Mouse (Mus musculus) neural tube, embryonic 12.5 days (tissue): Measurements from ENCODE around the gene Cdc34. TPM values are rescaled to one million over a fixed set of nuclear protein-coding genes. Genes with fewer than 3 reads are reported as not detected.

Experiments used
- ATAC-seq: fragments of 200-750 bp; cut with Nextera tagmentation; 2 replicates; pipeline ENCODE4 v1.8.0; 2017; ENCODE audit warnings: low read depth, mild to moderate bottlenecking, moderate TSS enrichment, moderate library complexity; ENCODE audit not compliant: low FRiP score
- H3K27ac ChIP-seq: fragments of 300-500 bp; sonication (generic); 2 replicates; pipeline ENCODE4 v1.5.1; 2016
- H3K27me3 ChIP-seq: fragments of 300-500 bp; sonication (generic); replicated peaks from 2 replicates; pipeline ENCODE4 v1.6.1; 2016; ENCODE audit warnings: mild to moderate bottlenecking
- H3K36me3 ChIP-seq: fragments of 300-500 bp; sonication (generic); 2 replicates; pipeline ENCODE4 v1.6.1; 2016; ENCODE audit warnings: mild to moderate bottlenecking
- H3K4me1 ChIP-seq: fragments of 300-500 bp; sonication (generic); 2 replicates; pipeline ENCODE4 v1.6.1; 2016
- H3K4me2 ChIP-seq: fragments of 300-500 bp; sonication (generic); replicated peaks from 2 replicates; pipeline ENCODE4 v1.6.1; 2016; ENCODE audit warnings: mild to moderate bottlenecking
- H3K4me3 ChIP-seq: fragments of 300-500 bp; sonication (generic); 2 replicates; pipeline ENCODE4 v1.5.1; 2016
- H3K9ac ChIP-seq: fragments of 300-500 bp; sonication (generic); 2 replicates; pipeline ENCODE4 v1.6.1; 2016; ENCODE audit warnings: mild to moderate bottlenecking
- H3K9me3 ChIP-seq: fragments of 300-500 bp; sonication (generic); 2 replicates; pipeline ENCODE4 v1.6.1; 2016; ENCODE audit warnings: mild to moderate bottlenecking
- WGBS: fragments of 180-500 bp; shearing (Covaris S2); methylation state at CpG from one replicate; pipeline ENCODE4 v1.1.7; 2016; 5-methylcytosine and 5-hydroxymethylcytosine counted together
- polyA plus RNA-seq: library from polyadenylated mRNA; unstranded; fragments of >200 nt; fragmentation: Nextera tagmentation; extraction: Ambion mirVana; gene quantifications from 2 replicates; pipeline ENCODE4 v1.2.1, GENCODE M21; 2016

The Cdc34 gene
- polyA plus RNA-seq, 1 experiment from 2014 or later = 136 TPM

GRCm38 (mm10) chr10:79660298-79660697 lies 21.7 kb upstream of the Cdc34 start:
- no peak overlapping the region for H3K9ac ChIP-seq
- no peaks in the 10 kb centered on the region for H3K27me3 ChIP-seq
- WGBS = 83% methylated on average over 2 of the region's 2 CpGs
- H3K4me3 ChIP-seq = no peak overlapping the region
- no peak overlapping the region for H3K4me2 ChIP-seq
- no peaks in the 10 kb centered on the region for H3K36me3 ChIP-seq
- no peak for ATAC-seq
- peaks cover under 1% of the 10 kb centered on the region; the same call in 1 of the 2 replicates for H3K4me1 ChIP-seq
- no peaks in the 10 kb centered on the region for H3K9me3 ChIP-seq
- no peak overlapping the region for H3K27ac ChIP-seq

GRCm38 (mm10) chr10:79661861-79662260 lies 20.1 kb upstream of the Cdc34 start:
- Histone ChIP-seq H3K27ac (no peak overlapping the region), H3K4me3 (no peak overlapping the region), H3K4me2 (no peak overlapping the region), H3K9me3 (no peaks in the 10 kb centered on the region), H3K4me1 (no peaks in the 10 kb centered on the region), H3K9ac (no peak overlapping the region), H3K36me3 (no peaks in the 10 kb centered on the region), H3K27me3 (no peaks in the 10 kb centered on the region)
- no peak for ATAC-seq
- 52% methylated on average over 3 of the region's 3 CpGs for WGBS

- ATAC-seq = 0 out of 2 replicates have a peak, but pooled peaks have one; percentile 14
- H3K9me3 ChIP-seq = no peaks in the 10 kb centered on the region
- H3K36me3 ChIP-seq = no peaks in the 10 kb centered on the region
- H3K4me2 ChIP-seq = no peak within 1 kb of the TSS
- H3K27me3 ChIP-seq = no peaks in the 10 kb centered on the region
- 10% methylated on average over 13 of the region's 13 CpGs for WGBS
- peak within 1 kb of the TSS; percentile 21; the same call in 1 of the 2 replicates for H3K9ac ChIP-seq
- H3K4me1 ChIP-seq = peaks cover 6% of the 10 kb centered on the region; the same call in 1 of the 2 replicates
- no peak within 1 kb of the TSS for H3K4me3 ChIP-seq
- no peak within 1 kb of the TSS for H3K27ac ChIP-seq
Measured at GRCm38 (mm10) chr10:79664131-79664665, 17.8 kb upstream of the Cdc34 start, which contains the start of gene Madcam1. Gene Madcam1 (plus strand): TSS chr10:79664559.

GRCm38 (mm10) chr10:79665051-79665450 lies 16.9 kb upstream of the Cdc34 start:
- Histone ChIP-seq H3K9ac (peak overlapping the region; percentile 21; the same call in 1 of the 2 replicates), H3K4me3 (no peak overlapping the region), H3K9me3 (no peaks in the 10 kb centered on the region), H3K4me2 (no peak overlapping the region), H3K4me1 (peaks cover 7% of the 10 kb centered on the region; the same call in 1 of the 2 replicates), H3K27me3 (no peaks in the 10 kb centered on the region), H3K36me3 (no peaks in the 10 kb centered on the region), H3K27ac (no peak overlapping the region)
- 84% methylated on average over 8 of the region's 8 CpGs for WGBS
- ATAC-seq = no peak

- Histone ChIP-seq H3K4me1 (peaks cover 21% of the 10 kb centered on the region), H3K27me3 (no peaks in the 10 kb centered on the region), H3K27ac (no peak overlapping the region), H3K9me3 (no peaks in the 10 kb centered on the region), H3K36me3 (no peaks in the 10 kb centered on the region), H3K4me2 (no peak overlapping the region), H3K4me3 (no peak overlapping the region), H3K9ac (peak overlapping the region; percentile 26; the same call in 1 of the 2 replicates)
- ATAC-seq = no peak
- 70% methylated on average over 9 of the region's 9 CpGs for WGBS
Measured at GRCm38 (mm10) chr10:79666493-79666892, 15.5 kb upstream of the Cdc34 start.

- Histone ChIP-seq H3K4me3 (no peak overlapping the region), H3K4me2 (peak overlapping the region; percentile 93), H3K9ac (no peak overlapping the region), H3K4me1 (peaks cover 27% of the 10 kb centered on the region), H3K27ac (no peak overlapping the region), H3K27me3 (no peaks in the 10 kb centered on the region), H3K9me3 (no peaks in the 10 kb centered on the region), H3K36me3 (0 out of 2 replicates have a peak, but pooled peaks cover 4% of the 10 kb centered on the region)
- ATAC-seq = no peak
- WGBS = 85% methylated on average over 5 of the region's 5 CpGs
Measured at GRCm38 (mm10) chr10:79668076-79668475, 13.9 kb upstream of the Cdc34 start.

GRCm38 (mm10) chr10:79668771-79669575 lies 13.0 kb upstream of the Cdc34 start, which contains the start of gene Tpgs1:
Gene Tpgs1 (plus strand): TSS chr10:79669369.
- Histone ChIP-seq H3K36me3 (0 out of 2 replicates have a peak, but pooled peaks cover 4% of the 10 kb centered on the region), H3K9me3 (no peaks in the 10 kb centered on the region), H3K27me3 (no peaks in the 10 kb centered on the region), H3K4me3 (peak within 1 kb of the TSS; percentile 91), H3K27ac (peak within 1 kb of the TSS; percentile 92), H3K4me2 (peak within 1 kb of the TSS; percentile 93), H3K4me1 (peaks cover 27% of the 10 kb centered on the region), H3K9ac (peak within 1 kb of the TSS; percentile 86)
- ATAC-seq = peak; percentile 77
- under 1% methylated on average over 45 of the region's 45 CpGs for WGBS

- Histone ChIP-seq H3K9me3 (no peaks in the 10 kb centered on the region), H3K4me1 (peaks cover 27% of the 10 kb centered on the region), H3K4me2 (peak overlapping the region; percentile 93), H3K27ac (peak overlapping the region; percentile 92), H3K4me3 (peak overlapping the region; percentile 91), H3K27me3 (no peaks in the 10 kb centered on the region), H3K9ac (peak overlapping the region; percentile 86), H3K36me3 (0 out of 2 replicates have a peak, but pooled peaks cover 4% of the 10 kb centered on the region)
- peak; percentile 65 for ATAC-seq
- under 1% methylated on average over 47 of the region's 47 CpGs for WGBS
Measured at GRCm38 (mm10) chr10:79669576-79670057, 12.4 kb upstream of the Cdc34 start.

GRCm38 (mm10) chr10:79670071-79670888 lies 11.7 kb upstream of the Cdc34 start:
- peak overlapping the region; percentile 92; the same call in 1 of the 2 replicates for H3K27ac ChIP-seq
- H3K27me3 ChIP-seq = no peaks in the 10 kb centered on the region
- no peaks in the 10 kb centered on the region for H3K9me3 ChIP-seq
- peak overlapping the region; percentile 93 for H3K4me2 ChIP-seq
- H3K9ac ChIP-seq = peak overlapping the region; percentile 86
- peak overlapping the region; percentile 91 for H3K4me3 ChIP-seq
- ATAC-seq = peak; percentile 22
- peaks cover 5% of the 10 kb centered on the region for H3K36me3 ChIP-seq
- H3K4me1 ChIP-seq = peaks cover 27% of the 10 kb centered on the region
- 26% methylated on average over 15 of the region's 15 CpGs for WGBS

- 26% methylated on average over 6 of the region's 6 CpGs for WGBS
- Histone ChIP-seq H3K9me3 (no peaks in the 10 kb centered on the region), H3K4me2 (peak overlapping the region; percentile 93), H3K4me1 (peaks cover 27% of the 10 kb centered on the region), H3K36me3 (peaks cover 14% of the 10 kb centered on the region), H3K27me3 (no peaks in the 10 kb centered on the region), H3K4me3 (no peak overlapping the region), H3K27ac (no peak overlapping the region), H3K9ac (0 out of 2 replicates have a peak overlapping the region, but pooled peaks have one; percentile 86)
- ATAC-seq = no peak
Measured at GRCm38 (mm10) chr10:79671396-79672087, 10.5 kb upstream of the Cdc34 start.

- H3K36me3 ChIP-seq = peaks cover 17% of the 10 kb centered on the region
- no peak for ATAC-seq
- peaks cover 27% of the 10 kb centered on the region for H3K4me1 ChIP-seq
- 46% methylated on average over 3 of the region's 3 CpGs for WGBS
- no peak overlapping the region for H3K9ac ChIP-seq
- H3K27me3 ChIP-seq = no peaks in the 10 kb centered on the region
- no peaks in the 10 kb centered on the region for H3K9me3 ChIP-seq
- no peak overlapping the region; the same call in 1 of the 2 replicates for H3K4me2 ChIP-seq
- H3K4me3 ChIP-seq = no peak overlapping the region
- H3K27ac ChIP-seq = no peak overlapping the region
Measured at GRCm38 (mm10) chr10:79672088-79672455, 9.9 kb upstream of the Cdc34 start.
